Mouse (Mus musculus) lung, postnatal 25 days (tissue): ENCODE results near the gene Cse1l.

Source experiments
- DNase-seq: peaks from one replicate; pipeline ENCODE4 v3.0.0; 2022; ENCODE audit warnings: low spot score

The Cse1l gene

GRCm38 (mm10) chr2:166976356-166976755 is 70.5 kb downstream of the Cse1l start:
- peak; percentile 31 for DNase-seq

- DNase-seq, result no peak
These were observed 71.7 kb downstream of the Cse1l start for GRCm38 (mm10) chr2:166977490-166977889.

GRCm38 (mm10) chr2:166980161-166980560 is 74.3 kb downstream of the Cse1l start:
- no peak for DNase-seq

- no peak for DNase-seq
These were observed 77.6 kb downstream of the Cse1l start for GRCm38 (mm10) chr2:166983351-166983894.

GRCm38 (mm10) chr2:166990861-166991260 is 85.0 kb downstream of the Cse1l start:
- DNase-seq, result no peak

- peak; percentile 28 for DNase-seq
These were observed 86.1 kb downstream of the Cse1l start for GRCm38 (mm10) chr2:166991945-166992344.

GRCm38 (mm10) chr2:166995021-166995795 is 89.4 kb downstream of the Cse1l start:
- no peak for DNase-seq
